Mouse (Mus musculus): ENCODE data around the gene Matk.

The Matk gene

GRCm38 (mm10) chr10:81304597-81305238 is 52.0 kb downstream of the Matk start:
- DNase-seq: no peak

GRCm38 (mm10) chr10:81305663-81306062 is 52.9 kb downstream of the Matk start:
- DNase-seq: no peak

GRCm38 (mm10) chr10:81306173-81306668 is 53.5 kb downstream of the Matk start:
- DNase-seq: no peak

- DNase-seq: no peak
Observed at GRCm38 (mm10) chr10:81306837-81307682, 54.3 kb downstream of the Matk start.

DNA sequence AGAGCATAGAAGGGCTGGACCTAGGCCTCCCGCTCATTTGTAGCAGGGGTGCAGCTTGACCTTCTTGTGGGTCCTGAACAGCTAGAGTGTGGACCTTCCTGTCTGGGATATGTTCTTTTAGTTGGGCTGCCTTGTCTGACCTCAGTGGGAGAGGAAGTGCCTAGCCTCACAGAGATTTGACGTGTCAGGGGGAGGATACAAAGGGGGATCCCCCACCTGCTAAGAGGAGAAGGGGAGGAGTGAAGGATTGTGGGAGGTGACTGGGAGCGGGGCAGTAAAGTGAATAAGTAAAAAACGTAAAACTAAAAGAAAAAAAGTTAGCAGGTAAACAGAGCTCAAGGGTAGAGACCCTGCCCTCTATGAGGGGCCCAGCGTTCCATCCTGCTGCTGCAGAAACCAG is 56.8 kb downstream of the Matk start:
- DNase-seq: no peak

All from right cerebral cortex, postnatal 25 days (tissue).